Mouse (Mus musculus): Measurements from ENCODE around the gene Fam169b.

- TF ChIP-seq CTCF (IDR thresholded peaks at IDR 0.05; ENCODE audit: insufficient read depth, low read depth, low read length) (no peak), POLR2A (IDR thresholded peaks at IDR 0.05; ENCODE audit: insufficient read depth, low read depth, low read length) (no peak)
These were observed 135.0 kb downstream of the Fam169b start for GRCm38 (mm10) chr7:68408611-68409010.

Data from olfactory bulb, adult 2 months (tissue).